Mouse (Mus musculus) CH12.LX (cell line): ENCODE measurements at regions not wholly inside any gene's neighbourhood (a gene's known extent, or its start where the extent isn't known, plus 50 kb on each side); places are given as distances from the start of the nearest gene placed in this dataset.

Source experiments
- CTCF ChIP-seq, 2 experiments: IDR thresholded peaks in 1 of 2; conservative IDR thresholded peaks in 1 of 2; 2 replicates each; pipeline ENCODE4 v1.5.1; 2011 to 2012; ENCODE audit warnings: low read depth in 2 of 2, low read length in 2 of 2, improper control_type of control experiment in 1 of 2, inconsistent platforms in 1 of 2, mild to moderate bottlenecking in 1 of 2, moderate library complexity in 1 of 2
- NELFE ChIP-seq: IDR thresholded peaks from 2 replicates; pipeline ENCODE4 v1.6.1; 2011; ENCODE audit warnings: low read depth, low read length, improper control_type of control experiment
- POLR2A ChIP-seq: IDR thresholded peaks from 2 replicates; pipeline ENCODE4 v1.6.1; 2011; ENCODE audit warnings: low read depth, mild to moderate bottlenecking, improper control_type of control experiment, low read length
- POLR2AphosphoS2 ChIP-seq: IDR thresholded peaks from 2 replicates; pipeline ENCODE4 v1.6.1; 2011; ENCODE audit warnings: low read depth, low read length, improper control_type of control experiment

GRCm38 (mm10) chr11:31564742-31565510 lies 106.8 kb downstream of the Bod1 start:
- no peak for TF ChIP-seq NELFE
- no peak for TF ChIP-seq POLR2AphosphoS2
- TF ChIP-seq CTCF (conservative IDR thresholded peaks at IDR 0.05 in 1 of 2, IDR thresholded peaks at IDR 0.05 in 1 of 2; ENCODE audit: low read depth in 2 of 2, low read length in 2 of 2), result no peak
- TF ChIP-seq POLR2A, result no peak
